Mouse (Mus musculus): ENCODE data around the gene Tdpoz2.
A peak's percentile ranks its signal among the peaks of the same experiment; 100 is the strongest.
"Not testable (repeated sequence)": the region's sequence is repeated elsewhere in the genome, so short reads cannot be mapped to it uniquely, and the experiment has no call there.

The Tdpoz2 gene

GRCm38 (mm10) chr3:93652586-93652985 lies at the start of gene Tdpoz2:
Gene Tdpoz2, minus strand, starts transcription at chr3:93652686.
- DNase-seq: no peak

GRCm38 (mm10) chr3:93692970-93693369 lies 40.5 kb upstream of the Tdpoz2 start, which contains the start of gene Gm37596:
Gene Gm37596, minus strand, starts transcription at chr3:93693070.
- not testable (repeated sequence) for DNase-seq

- not testable (repeated sequence) for DNase-seq
Measured at GRCm38 (mm10) chr3:93676210-93676609, 23.7 kb upstream of the Tdpoz2 start, which contains the start of gene Tdpoz1. Gene Tdpoz1, minus strand, starts transcription at chr3:93676310.

DNA sequence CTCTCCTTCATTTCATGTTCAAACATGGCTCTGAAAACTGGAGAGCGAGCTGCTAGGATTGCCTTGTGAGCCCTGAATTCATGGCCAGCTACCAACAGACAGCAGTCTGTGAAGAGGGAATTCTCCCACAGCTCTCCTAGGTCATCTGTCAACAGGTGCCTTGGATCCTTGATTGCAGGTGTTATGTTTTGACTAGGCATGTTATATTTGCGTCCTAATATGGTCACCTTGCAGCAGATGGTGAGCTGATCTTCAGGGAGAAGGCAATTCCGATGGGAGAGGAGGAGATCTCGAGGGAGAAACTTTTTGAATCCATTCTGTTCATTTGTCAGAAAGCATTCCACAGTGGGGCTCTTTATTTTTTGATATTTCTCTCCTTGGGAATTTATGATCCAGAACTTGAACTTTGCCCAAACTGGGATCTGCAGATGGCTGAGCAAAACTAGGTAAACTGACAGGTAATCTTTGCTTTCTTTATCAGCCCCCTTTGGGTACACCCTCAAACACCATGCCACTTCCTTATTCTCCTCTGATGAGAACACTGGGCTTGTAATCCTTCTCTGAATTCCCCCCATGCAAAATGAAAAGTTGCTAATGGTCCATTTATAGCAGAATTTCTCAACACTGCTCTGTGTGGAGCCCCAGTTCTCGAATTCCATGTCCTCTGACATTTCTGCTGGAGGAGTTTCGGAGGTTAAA lies 18.5 kb upstream of the Tdpoz2 start:
- not testable (repeated sequence) for DNase-seq

- DNase-seq: no peak
Measured at GRCm38 (mm10) chr3:93654260-93654659, 1.8 kb upstream of the Tdpoz2 start.

GRCm38 (mm10) chr3:93630917-93631714 lies 21.4 kb downstream of the Tdpoz2 start:
- DNase-seq: peak in 1 of 2 experiments; percentile 2

DNA sequence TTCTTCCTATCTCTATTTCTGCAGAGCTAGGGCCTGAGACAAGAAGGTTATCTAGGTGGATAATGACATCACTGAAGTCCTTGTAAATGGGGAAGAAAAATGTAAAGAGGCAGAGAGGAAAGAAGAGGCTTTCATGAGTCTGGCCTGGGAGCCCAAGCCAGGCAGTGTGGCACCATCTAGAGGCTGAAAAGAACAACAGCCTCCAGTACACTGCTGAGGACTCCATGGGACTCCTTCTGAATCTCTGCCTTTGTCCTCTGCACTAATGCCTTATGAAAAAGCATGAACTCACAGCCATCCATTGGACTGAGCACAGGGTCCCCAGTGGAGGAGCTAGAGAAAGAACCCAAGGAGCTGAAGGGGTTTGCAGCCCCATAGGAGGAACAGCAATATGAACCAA lies 43.5 kb downstream of the Tdpoz2 start:
- DNase-seq: peak; percentile 43 to 53

DNA sequence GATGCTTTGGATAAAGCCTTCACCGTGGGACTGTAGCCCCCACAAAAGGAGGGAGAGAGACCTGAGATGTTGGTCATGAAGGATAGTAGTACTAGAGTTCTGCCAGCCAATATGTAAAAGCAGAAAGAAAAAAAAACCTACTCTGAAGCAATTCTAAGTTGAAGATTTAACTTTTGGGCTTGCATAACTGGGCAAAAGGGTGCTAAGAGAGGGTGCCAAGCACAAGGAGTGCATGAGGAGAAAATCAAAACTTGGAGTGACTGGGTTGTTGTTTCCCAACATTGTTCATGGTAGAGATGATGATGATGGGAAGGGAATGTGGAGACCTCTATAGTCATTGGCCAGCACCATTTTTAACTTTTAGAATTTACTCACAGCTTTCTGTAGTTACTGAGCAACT lies 50.6 kb downstream of the Tdpoz2 start:
- DNase-seq: no peak
